Mouse (Mus musculus) cerebellum, adult 2 months (tissue): Measurements from ENCODE around the gene Maml3.

Experiments used
- CTCF ChIP-seq: fragments of 200-500 bp; IDR thresholded peaks from 2 replicates; pipeline ENCODE4 v1.5.1; 2011; ENCODE audit warnings: low read depth, mild to moderate bottlenecking, control low read depth, low read length, moderate library complexity, borderline replicate concordance; ENCODE audit not compliant: insufficient read depth
- POLR2A ChIP-seq: fragments of 200-500 bp; IDR thresholded peaks from 2 replicates; pipeline ENCODE4 v1.6.1; 2011; ENCODE audit warnings: low read length, control low read depth, borderline replicate concordance; ENCODE audit not compliant: insufficient read depth

GRCm38 (mm10) chr3:51686316-51686715 lies 418.6 kb downstream of the Maml3 start:
- TF ChIP-seq POLR2A (no peak), CTCF (no peak)
